Mouse (Mus musculus) spleen, adult 12 weeks (tissue): Measurements from ENCODE around the gene Psmd6.

ENCODE experiments used
- DNase-seq: peaks from one replicate; pipeline ENCODE4 v3.0.0; 2022; ENCODE audit warnings: low spot score

The Psmd6 gene

DNA sequence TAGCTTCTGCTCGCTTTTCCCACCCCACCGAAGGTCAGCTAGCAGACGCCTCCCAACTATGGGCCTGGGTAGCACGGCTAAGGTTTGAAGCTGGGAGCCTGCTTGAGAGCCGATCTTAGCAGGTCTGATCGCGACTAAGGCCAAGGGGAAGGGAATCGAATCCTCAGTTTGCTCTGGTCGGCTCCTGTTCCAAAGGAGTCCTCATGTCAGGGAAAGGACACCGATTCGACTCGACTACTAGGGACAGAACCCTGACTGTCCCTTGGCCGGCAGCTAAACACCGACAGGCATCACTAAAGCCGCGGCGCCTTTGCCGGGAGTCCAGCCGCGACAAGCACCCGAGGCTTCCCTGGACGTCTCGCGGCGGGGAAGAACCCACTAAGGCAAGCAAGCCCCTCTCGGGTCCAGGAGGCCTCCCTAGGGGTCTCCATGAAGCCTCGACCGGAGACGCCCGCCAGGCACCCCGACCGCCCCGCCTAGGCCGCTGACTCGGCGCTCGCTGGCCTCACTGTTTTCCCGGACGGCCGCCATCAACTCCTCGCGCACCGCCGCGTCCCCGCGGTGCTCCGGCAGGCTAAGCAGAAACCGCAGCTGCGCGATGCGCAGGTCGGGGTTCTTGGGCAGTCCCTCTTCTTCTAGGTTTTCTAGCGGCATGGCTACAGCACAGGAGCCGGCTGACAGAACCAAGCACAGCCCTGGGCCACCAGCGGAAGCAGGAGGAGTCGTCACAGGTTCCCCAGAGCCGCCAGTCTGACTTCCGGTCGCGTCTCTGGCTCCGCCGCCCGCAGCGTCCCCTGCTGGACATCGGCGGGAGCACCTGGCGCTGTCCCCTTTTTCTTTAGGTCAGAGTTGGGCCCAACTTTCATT lies at the start of gene Psmd6:
Gene Psmd6, minus strand, starts transcription at position 755 of the 867 bp plus-strand sequence.
- DNase-seq: peak; percentile 87

DNA sequence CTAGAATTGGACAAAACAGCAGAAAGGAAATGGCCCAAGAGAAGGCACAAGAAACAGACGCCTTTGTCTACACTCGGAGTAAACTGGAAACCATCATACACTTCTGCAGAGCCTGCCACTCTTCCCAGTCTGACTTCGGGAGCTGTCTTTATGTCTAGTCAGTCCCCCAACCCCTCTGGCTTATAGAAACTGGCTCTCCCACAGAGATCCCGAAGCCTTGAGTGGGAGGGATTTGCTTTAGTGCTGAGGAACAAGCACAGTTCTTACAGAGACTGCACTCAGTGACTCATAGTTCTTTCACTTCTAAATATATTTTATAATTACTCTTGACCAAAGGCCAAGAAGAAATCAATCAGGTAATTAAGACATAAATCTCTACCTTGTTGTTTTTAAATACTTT lies 10.1 kb downstream of the Psmd6 start:
- no peak for DNase-seq

DNA sequence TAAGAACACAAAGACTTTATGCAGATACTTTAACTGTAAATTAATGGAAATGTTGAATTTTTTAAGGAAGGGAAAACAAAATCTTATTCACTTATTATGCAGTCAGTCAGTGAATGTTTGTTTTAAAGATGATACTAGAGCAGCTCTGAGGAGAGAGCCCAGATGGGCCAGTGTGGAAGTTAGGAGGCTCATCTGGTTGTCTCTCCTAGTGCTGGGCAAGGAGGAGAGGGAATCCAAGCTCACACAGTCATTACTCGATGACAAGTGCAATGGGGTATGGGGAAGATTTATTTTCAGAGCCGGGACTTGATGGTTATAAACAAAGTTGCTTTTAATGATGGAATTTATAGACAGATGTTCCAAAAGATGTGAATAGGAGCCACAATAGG lies 15.9 kb downstream of the Psmd6 start:
- no peak for DNase-seq

DNA sequence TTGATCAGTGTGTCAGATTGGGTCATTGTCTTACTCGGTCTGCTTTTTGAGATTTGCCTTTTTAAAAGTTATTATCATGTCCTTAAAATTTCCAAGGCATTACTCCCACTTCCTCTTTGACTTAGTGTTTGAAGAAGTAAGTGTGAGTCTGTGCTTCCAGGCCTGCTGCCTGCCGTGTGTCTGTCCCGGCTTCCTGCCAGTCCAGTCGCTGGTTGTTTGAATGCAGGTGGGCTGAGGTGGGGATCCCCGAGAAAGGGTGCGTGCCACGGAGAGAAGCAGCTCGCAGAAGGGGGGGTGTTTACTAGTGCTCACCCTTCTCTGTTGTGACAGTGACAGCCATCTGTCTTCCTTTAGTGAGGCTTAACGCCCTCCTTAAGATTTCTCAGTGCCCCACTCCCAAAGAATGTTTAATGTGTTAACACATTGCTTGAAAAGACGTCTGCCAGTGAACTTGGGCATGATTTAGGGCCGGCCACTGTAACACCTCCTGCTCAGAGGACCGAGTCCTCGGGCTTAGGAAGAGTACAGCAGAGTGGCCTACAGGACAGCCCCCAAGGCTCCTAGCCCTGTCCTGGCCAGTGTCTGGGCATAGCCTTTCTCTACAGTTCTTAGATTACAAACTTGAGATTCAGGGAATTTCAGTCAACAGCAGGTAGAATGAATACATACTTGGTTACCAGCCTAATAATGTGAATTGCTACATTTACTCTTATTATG lies 16.4 kb downstream of the Psmd6 start:
- DNase-seq: no peak

DNA sequence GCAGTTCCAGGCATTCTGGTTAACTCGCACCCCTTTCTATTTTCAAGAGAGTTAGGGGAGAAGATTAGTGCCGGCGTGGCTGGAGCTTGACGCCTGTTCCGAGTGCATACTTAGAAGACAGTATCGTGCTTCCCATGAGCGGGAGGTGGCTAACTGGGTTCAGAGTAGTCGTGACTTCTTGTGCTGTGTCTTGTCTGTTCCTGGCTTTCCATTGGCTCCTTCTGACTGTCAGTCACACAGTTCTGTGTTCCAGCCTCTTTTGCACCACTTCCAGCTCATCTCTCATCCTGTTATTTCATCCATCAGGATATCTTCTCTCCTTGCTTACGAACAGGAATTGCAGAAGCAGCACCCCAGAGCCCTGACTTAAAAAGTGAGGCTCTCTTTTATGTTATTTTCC lies 19.5 kb downstream of the Psmd6 start:
- no peak for DNase-seq

DNA sequence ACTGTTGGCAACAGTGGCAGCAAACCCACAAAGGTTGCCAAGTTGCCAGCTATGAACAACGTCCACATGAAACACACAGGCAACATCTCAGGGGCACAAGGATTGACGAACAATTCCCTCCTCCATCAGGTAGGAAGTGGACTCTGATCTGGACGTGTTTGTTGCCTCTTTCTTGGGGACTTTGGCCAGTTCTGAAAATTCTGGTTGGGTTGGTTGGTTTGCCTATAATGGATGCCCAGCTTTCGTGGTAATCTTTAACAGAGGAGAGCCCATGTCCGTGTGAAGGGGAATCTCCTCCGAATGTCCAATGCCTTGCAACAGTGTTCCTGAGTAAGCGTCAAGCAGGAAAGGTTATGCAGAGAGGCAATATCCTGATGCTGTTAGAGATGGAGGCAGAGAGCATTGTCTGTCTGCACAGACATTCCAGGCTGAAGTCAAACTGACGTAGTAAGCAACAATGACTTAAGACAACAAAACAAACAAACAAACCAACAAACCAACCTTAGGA lies 20.0 kb downstream of the Psmd6 start:
- DNase-seq: no peak

DNA sequence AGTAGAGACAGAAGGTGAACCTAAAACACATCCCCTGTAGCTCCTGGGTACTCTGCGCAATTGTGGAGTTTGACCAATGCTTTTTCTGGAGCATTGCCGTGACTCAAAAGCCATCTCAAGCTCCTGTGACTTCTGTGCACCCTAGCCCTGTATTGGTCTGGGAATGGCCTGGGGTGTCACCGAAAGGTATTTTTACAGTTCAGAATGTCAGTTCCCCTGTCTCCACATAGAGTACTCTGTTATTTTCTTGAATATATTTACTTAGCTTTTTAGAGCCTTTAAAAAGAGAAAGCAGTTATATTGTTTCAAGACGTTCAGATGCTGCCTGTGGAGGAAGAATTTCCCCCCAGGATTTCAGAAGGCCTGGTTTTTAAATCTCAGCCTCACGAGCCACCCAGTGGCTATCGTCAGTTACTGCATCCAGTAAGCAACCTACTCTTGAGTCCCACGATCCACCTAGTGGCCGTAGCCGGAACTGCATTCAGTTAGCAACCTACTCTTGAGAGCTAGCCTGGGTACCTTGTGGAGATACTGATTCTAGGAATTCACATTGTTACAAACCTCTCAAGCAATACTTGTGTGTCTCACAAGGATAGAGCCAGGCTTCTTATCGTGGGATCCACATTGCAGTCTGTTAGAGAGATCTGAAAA lies 22.3 kb downstream of the Psmd6 start:
- peak; percentile 74 for DNase-seq

DNA sequence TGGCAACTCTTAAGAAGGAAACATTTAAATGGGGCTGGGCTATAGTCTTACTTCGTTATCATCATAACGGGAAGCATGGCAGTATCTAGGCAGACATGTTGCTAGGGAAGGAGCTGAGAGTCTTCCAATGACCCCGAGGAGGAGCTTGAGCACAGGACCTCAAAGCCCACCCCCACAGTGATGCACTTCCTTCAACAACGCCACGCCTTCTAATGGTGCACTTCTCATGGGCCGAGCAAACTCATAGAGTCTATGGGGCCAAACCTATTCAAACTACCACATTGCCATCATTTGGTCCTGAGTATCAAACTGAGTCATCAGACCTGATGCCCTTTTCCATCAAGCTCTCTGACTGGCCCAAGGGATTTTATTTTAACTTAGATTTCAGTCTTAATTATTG lies 30.2 kb downstream of the Psmd6 start:
- DNase-seq: no peak

DNA sequence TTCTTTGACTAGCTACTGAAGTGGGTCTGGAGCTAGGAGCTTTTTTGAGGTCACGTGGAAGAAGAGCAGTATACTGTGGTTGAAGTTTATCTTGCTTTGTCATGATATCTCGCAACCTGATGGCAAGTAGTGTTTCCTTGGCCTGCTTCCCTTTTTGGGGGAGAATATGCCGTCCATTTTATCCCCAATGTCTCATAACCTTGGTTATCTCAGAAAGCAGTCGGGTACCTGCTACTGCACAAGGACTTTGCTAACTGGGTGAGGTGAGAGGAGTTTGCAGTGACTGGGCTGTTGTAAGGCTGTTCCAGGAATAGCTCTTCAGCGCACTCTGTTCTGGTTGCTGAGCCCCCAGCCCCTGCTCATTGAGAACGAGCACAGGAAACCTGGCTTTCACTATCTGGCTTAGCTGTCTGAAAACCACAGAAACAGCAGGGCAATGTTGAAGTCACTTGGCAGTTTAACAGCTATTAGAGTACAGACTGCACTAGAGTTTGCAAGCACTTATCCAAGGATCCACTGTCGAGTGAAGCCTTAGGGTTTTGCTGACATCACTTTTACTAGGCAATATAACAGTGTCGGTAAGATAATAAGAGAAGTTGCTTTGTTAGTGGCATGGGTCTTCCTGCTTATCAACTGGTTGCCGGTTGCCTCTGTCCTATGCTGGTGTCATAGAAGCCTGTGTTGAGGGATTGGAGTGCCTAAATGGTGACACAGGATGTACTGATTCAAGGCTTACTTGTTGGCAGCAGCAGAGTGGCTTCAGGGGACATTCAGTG lies 32.6 kb downstream of the Psmd6 start:
- no peak for DNase-seq

DNA sequence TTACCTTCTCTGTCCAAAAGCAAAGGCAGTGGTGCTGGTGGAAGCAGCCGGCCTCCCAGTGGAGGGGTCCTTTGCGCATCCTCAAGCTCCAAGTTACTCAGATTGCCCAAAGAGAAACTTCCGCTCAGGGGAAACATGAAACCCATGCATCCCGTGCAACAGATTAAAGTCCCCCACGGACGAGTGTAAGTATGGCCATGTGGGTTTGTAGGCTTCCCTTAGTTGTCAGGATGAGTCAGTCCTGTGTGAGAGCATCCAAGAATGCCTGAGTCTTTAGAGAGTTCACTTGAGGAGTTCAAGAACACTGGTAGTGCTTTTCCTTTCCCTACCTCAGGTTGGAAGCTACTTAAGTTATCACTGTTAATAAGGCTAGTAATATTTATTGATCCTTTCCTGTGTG lies 33.4 kb downstream of the Psmd6 start:
- no peak for DNase-seq

DNA sequence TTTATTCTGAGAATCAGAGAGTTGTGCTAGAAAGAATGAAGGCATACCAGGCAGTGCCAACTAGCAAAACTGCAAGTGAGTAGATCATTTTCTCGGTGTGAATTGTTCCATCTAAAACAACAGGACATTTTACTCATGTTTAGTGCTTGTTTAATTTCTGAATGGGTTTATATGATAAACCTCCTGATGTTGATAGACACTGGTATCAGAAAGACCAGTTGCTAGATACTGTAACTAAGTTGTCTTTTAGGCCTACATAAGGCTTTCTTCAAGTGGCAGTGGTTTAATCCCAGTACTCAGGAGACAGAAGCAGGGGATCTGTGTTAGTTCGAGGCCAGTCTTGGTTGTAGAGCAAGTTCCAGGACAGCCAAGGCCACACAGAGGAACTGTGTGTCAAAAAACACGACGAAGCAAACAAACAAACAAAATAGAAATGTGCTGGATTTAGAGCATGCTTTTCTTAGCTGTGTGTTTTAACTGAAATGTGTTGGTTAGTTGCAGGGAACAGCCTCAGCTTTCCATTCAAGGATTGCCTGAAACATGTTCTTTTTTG lies 34.0 kb downstream of the Psmd6 start:
- no peak for DNase-seq

DNA sequence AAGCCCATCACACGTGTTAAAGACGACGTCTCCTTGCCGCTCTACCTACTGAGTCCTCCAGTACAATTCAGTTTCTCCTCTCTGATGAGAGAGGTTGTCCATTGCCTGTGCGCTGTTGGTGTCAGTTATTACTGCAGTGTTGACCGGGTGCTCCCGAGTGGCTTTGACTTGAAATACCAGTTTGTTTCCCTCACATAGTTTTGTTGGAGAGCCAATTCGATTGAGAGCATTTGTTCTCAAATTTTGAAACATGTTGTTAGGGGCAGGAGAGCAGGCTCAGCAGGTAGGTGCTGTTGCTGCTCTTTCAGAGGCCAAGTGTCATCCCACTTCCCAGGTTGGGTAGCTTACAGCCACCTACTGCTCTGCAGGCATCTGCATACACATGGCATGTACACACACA lies 37.0 kb downstream of the Psmd6 start:
- no peak for DNase-seq

DNA sequence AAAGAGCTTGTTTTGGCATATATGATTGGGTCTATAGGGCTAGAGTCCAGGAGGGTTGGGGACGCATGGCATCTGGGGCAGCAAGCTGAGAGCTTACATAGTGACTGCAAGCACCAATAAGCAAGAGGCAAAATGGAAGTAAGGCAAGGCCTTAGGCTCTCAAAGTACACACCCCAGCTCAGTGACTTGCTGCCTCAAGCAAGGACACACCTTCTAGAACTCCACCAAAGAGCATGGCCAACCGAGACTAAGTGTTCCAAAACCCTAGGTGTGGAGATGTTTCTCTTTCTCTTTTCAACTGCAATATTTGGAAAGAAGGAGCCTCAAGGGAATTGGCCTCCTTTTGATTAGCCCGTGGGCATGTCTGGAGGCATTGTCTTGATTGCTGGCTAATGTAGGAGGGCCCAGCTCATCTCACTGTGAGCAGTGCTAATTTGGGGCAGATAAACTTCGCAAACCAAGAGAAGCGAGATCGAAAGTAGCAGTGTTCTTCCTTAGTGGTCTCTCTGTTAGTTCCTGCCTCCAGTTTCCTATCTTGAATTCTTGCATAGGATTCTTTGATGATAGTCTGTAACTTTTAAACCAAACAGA lies 40.1 kb downstream of the Psmd6 start:
- DNase-seq: no peak

DNA sequence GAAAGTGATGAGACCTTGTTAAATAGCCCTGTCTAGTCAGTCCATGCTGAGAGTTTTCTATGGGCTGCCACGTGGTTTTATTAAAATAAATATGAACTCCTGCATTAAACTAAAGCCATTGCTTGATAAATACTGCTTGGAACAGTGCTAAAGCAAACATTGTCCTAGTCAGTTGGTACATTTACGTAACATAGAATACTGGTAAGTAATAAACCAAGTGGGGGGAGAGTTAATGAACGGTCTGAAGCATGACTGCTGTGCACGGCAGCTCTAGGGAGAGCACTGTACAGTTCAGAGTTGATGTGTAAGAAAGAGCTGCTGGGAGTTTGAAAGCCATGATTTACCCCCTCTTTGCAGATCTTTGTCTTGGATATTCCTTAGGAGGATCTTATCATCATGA lies 49.3 kb downstream of the Psmd6 start:
- DNase-seq: no peak

DNA sequence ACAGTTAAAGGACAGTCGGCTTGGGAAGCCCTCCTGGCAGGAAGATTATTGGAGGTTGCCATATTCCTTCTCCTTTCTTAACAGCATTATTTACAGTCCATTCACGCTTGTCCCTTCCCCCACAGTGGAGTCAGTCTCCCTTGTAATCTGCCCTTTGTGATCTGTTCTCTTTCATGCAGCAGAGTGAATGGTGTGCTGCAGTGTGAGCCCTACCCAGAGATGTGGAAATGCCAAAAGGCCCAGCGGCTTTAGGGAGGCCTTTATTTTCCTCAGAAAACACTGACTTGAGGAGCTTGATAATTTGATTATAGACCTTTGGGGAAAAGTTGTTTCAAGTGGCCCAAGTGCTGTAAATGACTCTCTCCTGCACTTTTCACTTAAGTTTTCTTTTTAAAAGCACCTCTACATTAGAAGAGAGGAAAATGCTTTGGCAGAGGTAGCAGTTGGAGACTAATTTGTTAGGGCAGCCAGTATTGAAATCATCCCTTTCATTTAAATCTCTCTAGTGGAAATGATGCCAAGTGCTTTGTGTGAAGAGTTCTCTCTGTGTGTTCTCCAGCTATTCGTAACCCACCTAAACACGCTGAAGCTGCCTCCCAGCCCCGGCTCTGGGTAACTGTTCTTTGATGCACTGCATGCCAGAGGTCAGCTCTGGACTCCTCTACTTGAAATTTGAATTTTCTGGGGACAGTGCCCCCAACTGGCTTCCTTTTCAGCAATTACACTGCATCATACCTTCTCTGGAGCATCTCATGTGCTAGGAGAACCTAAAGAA lies 50.1 kb downstream of the Psmd6 start:
- DNase-seq: no peak

DNA sequence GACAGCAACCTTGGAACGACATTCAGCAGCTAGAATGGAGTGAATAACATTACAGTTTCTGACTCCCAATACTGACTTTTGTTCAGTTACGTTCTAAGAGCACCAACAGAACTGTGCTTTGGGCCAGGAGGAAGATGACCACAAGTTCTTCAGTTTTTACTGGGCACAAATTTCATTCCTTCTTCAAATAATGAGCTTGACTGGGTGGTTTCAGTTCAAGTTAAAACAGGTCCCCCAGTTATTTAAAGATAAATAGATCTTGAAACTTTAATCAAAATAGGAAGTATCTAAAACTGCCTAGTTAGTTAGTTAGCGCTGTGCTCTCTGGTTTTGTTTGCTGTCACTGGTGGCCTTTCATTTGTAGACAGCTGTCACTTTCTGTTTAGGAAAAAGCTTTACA lies 52.2 kb downstream of the Psmd6 start:
- DNase-seq: no peak

DNA sequence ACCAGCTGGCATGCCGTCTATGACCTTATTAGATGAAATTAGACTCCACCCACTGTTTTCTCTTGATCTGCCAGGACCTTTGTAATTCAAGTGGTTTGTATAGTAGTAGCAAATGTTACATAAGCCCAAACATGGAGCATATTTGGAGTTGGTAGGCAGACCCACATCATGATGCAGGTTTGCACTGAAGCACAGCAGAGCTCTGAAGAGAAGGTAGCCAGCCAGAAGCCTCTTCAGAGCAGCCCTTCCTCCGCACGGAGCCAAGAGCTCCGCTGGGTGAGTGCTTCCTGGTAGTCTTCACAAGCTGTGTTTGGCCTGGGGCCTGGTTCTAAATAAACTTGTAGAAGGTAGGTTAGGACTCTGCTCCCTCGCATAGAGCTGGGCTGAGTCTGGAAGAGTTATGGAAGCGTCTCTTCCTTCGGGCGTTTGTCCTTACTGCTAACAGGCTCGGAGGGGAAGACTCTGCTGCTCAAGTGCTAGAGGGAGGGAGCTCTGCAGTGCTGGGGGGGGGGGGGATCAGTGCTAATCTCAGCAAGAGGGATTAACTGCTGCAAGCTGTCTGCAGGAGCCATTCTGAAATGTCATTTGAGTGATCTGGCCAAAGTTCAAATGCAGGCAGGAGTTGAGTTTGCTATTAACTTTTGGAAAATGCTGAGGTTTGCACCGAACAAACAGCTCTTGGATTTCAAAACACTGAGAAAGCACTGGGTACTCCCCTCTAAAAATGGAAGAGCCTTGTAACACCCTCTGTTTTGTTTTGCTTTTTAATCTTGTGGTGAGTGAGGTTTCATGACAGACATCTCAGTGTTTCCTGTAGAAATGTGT lies 52.9 kb downstream of the Psmd6 start:
- DNase-seq: peak; percentile 34

DNA sequence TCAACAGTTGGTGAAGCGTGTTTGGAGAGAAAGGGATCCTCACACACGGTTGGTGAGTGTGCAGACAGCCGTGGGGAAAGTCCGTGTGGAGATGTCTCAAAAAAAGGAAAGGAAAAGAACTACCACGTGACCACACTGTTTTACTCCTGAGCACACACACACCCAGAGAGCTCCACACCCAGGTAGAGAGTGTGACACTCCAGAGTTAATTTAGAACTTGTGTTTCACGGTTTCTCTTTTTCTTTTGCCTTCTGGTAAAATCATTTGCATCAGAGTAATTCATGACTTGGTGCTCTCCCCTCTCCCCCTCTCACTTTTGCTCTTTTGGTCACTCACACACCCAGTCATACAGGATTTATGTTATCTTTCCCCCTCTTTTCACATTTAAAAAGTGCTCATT lies 54.5 kb downstream of the Psmd6 start:
- DNase-seq: no peak

DNA sequence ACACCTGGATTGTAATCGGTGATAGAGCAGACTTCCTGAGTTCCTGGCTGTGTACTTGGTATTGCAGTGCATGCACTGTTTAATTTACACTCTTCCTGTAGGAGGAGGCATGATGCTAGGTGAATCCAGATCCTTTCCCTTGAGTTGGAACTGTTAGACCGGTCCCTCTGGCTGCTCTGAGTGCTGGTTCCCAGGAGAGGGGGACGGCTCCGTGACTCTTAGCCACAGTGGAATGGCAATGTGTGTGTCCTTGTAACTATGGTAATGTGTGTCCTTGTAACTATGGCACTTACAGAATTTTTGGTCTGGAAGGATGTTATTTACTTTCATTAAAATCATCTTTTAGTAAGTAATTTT lies 55.7 kb downstream of the Psmd6 start:
- DNase-seq: no peak
